Mouse (Mus musculus) layer of hippocampus, adult 11-12 months (tissue): ENCODE measurements around the gene Mlph.

ENCODE experiments used
- DNase-seq: peaks from one replicate; pipeline ENCODE4 v3.0.0; 2022; ENCODE audit warnings: low spot score

The Mlph gene

GRCm38 (mm10) chr1:90969347-90969784, 54.5 kb downstream of the Mlph start, which contains the start of gene Rab17:
Gene Rab17, minus strand, starts transcription at chr1:90969661.
- no peak for DNase-seq

- no peak for DNase-seq
Observed at GRCm38 (mm10) chr1:90969881-90970390, 55.1 kb downstream of the Mlph start.

- peak; percentile 94 for DNase-seq
Observed at GRCm38 (mm10) chr1:90972911-90973573, 58.2 kb downstream of the Mlph start.

GRCm38 (mm10) chr1:90973574-90973911, 58.7 kb downstream of the Mlph start:
- no peak for DNase-seq

GRCm38 (mm10) chr1:90974906-90975649, 60.2 kb downstream of the Mlph start:
- peak; percentile 67 for DNase-seq

- no peak for DNase-seq
Observed at GRCm38 (mm10) chr1:90975960-90976359, 61.1 kb downstream of the Mlph start.

GRCm38 (mm10) chr1:90980638-90981330, 65.9 kb downstream of the Mlph start:
- DNase-seq: no peak

- no peak for DNase-seq
Observed at GRCm38 (mm10) chr1:90981346-90981745, 66.5 kb downstream of the Mlph start.

- DNase-seq: no peak
Observed at GRCm38 (mm10) chr1:90995916-90996315, 81.0 kb downstream of the Mlph start.

- DNase-seq: no peak
Observed at GRCm38 (mm10) chr1:90997136-90997535, 82.3 kb downstream of the Mlph start.

- DNase-seq: no peak
Observed at GRCm38 (mm10) chr1:90997641-90998040, 82.8 kb downstream of the Mlph start.

GRCm38 (mm10) chr1:90998268-90998890, 83.5 kb downstream of the Mlph start, which contains the start of gene Lrrfip1:
Gene Lrrfip1, plus strand, starts transcription at chr1:90998737.
- DNase-seq: peak; percentile 49

GRCm38 (mm10) chr1:90998891-90999611, 84.2 kb downstream of the Mlph start:
- no peak for DNase-seq

- no peak for DNase-seq
Observed at GRCm38 (mm10) chr1:90999911-91000601, 85.2 kb downstream of the Mlph start.
